Mouse (Mus musculus) forebrain, embryonic 10.5 days (tissue): ENCODE results near the gene Tmed2. TPM values are rescaled to one million over a fixed set of nuclear protein-coding genes. Genes with fewer than 3 reads are reported as not detected.
"Not testable (repeated sequence)": the region's sequence is repeated elsewhere in the genome, so short reads cannot be mapped to it uniquely, and the experiment has no call there.

Source experiments
- DNase-seq: peaks from one replicate; pipeline ENCODE4 v3.0.0-alpha.2; 2017; ENCODE audit warnings: low spot score; ENCODE audit errors: extremely low spot score
- H3K27ac ChIP-seq: fragments of 300-500 bp; sonication (generic); 2 replicates; pipeline ENCODE4 v1.5.1; 2016; ENCODE audit warnings: mild to moderate bottlenecking
- H3K27me3 ChIP-seq: fragments of 300-500 bp; sonication (generic); 2 replicates; pipeline ENCODE4 v1.6.1; 2016; ENCODE audit warnings: mild to moderate bottlenecking; ENCODE audit not compliant: poor library complexity, severe bottlenecking
- H3K36me3 ChIP-seq: fragments of 300-500 bp; sonication (generic); replicated peaks from 2 replicates; pipeline ENCODE4 v1.6.1; 2016; ENCODE audit warnings: mild to moderate bottlenecking, moderate library complexity
- H3K4me1 ChIP-seq: fragments of 300-500 bp; sonication (generic); 2 replicates; pipeline ENCODE4 v1.6.1; 2016
- H3K4me3 ChIP-seq: fragments of 300-500 bp; sonication (generic); 2 replicates; pipeline ENCODE4 v1.5.1; 2016; ENCODE audit warnings: mild to moderate bottlenecking, moderate library complexity
- H3K9me3 ChIP-seq: fragments of 300-500 bp; sonication (generic); 2 replicates; pipeline ENCODE4 v1.6.1; 2016; ENCODE audit warnings: mild to moderate bottlenecking, moderate library complexity
- WGBS: fragments of 180-500 bp; shearing (Covaris S2); methylation state at CpG from one replicate; pipeline ENCODE4 v1.1.7; 2016; 5-methylcytosine and 5-hydroxymethylcytosine counted together
- polyA plus RNA-seq: library from polyadenylated mRNA; unstranded; fragments of >200 nt; fragmentation: Nextera tagmentation; extraction: Ambion mirVana; gene quantifications from 2 replicates; pipeline ENCODE4 v1.2.1, GENCODE M21; 2016

Tmed2 gene
- polyA plus RNA-seq, 1 experiment from 2014 or later = 474 TPM

- H3K36me3 ChIP-seq = peaks cover 49% of the 10 kb centered on the region
- peak overlapping the region; percentile 94 for H3K4me3 ChIP-seq
- peaks cover 19% of the 10 kb centered on the region for H3K4me1 ChIP-seq
- whole genome bisulfite sequencing = 64% methylated on average over 8 of the region's 8 CpGs
- not testable (repeated sequence) for DNase-seq, H3K27ac ChIP-seq, H3K9me3 ChIP-seq, H3K27me3 ChIP-seq
These were observed 59.2 kb downstream of the Tmed2 start for GRCm38 (mm10) chr5:124599726-124600125.

Other genes with a start within 250 kb of the Tmed2 start
- gene Mphosph9, start 212.7 kb upstream of the Tmed2 start, polyA plus RNA-seq = 19.5 and 20.9 TPM in 2 replicates
- gene 2810006K23Rik, start 212.6 kb upstream of the Tmed2 start, polyA plus RNA-seq = 24.9 and 25.7 TPM in 2 replicates
- 57.3 and 64.7 TPM in 2 replicates for gene Cdk2ap1, start 177.6 kb upstream of the Tmed2 start, polyA plus RNA-seq
- gene Sbno1, start 114.7 kb upstream of the Tmed2 start, polyA plus RNA-seq = 85.7 and 88.3 TPM in 2 replicates
- gene Kmt5a, start 100.8 kb upstream of the Tmed2 start, polyA plus RNA-seq = 41.0 and 41.6 TPM in 2 replicates
- gene Rilpl2, start 62.3 kb upstream of the Tmed2 start, polyA plus RNA-seq = 22.7 and 24.2 TPM in 2 replicates
- gene Snrnp35, start 57.6 kb upstream of the Tmed2 start, polyA plus RNA-seq = 35.8 and 37.2 TPM in 2 replicates
- gene Rilpl1, start 9.3 kb upstream of the Tmed2 start, polyA plus RNA-seq = 18.1 and 23.4 TPM in 2 replicates
- gene Ddx55, start 12.2 kb downstream of the Tmed2 start, polyA plus RNA-seq = 18.1 and 21.7 TPM in 2 replicates
- gene Eif2b1, start 38.4 kb downstream of the Tmed2 start, polyA plus RNA-seq = 88.7 and 89.0 TPM in 2 replicates
- gene Gtf2h3, start 38.4 kb downstream of the Tmed2 start, polyA plus RNA-seq = 98.9 and 117 TPM in 2 replicates
- 45.4 and 46.3 TPM in 2 replicates for gene Atp6v0a2, start 87.9 kb downstream of the Tmed2 start, polyA plus RNA-seq
- 0.02 TPM in 1 of 2 replicates, not detected in the other for gene Dnah10, start 184.4 kb downstream of the Tmed2 start, polyA plus RNA-seq